Mouse (Mus musculus): ENCODE data around the gene Stx1a. TPM values are rescaled to one million over a fixed set of nuclear protein-coding genes. Genes with fewer than 3 reads are reported as not detected.

Stx1a gene
- polyA plus RNA-seq, 1 experiment: 5.3 TPM

- no peaks in the 10 kb centered on the region for H3K27me3 ChIP-seq (ENCODE audit: control insufficient read depth, insufficient read depth, insufficient read length)
- H3K4me3 ChIP-seq (ENCODE audit: insufficient read depth, poor library complexity, severe bottlenecking): no peak overlapping the region
- no peak overlapping the region for H3ac ChIP-seq (ENCODE audit: control insufficient read depth, insufficient read length, low read depth)
- H3K36me3 ChIP-seq (ENCODE audit: control insufficient read depth, insufficient read depth): no peaks in the 10 kb centered on the region
- peaks cover 15% of the 10 kb centered on the region for H3K79me3 ChIP-seq (ENCODE audit: low read depth)
- TF ChIP-seq CTCF (IDR thresholded peaks at IDR 0.05; ENCODE audit: control insufficient read depth, insufficient read depth, insufficient read length) (no peak), MYOD1 (IDR thresholded peaks at IDR 0.05; ENCODE audit: control insufficient read depth, insufficient read length, low read depth) (no peak), FOSL1 (IDR thresholded peaks at IDR 0.05; ENCODE audit: insufficient read depth, low read length, poor library complexity, severe bottlenecking) (no peak), USF1 (IDR thresholded peaks at IDR 0.05; ENCODE audit: low read depth) (no peak), CEBPB (IDR thresholded peaks at IDR 0.05; ENCODE audit: low read depth) (no peak), MAX (IDR thresholded peaks at IDR 0.05) (no peak), MYOG (IDR thresholded peaks at IDR 0.05; ENCODE audit: control insufficient read depth, extremely low read depth, insufficient read length) (no peak)
- peaks cover 18% of the 10 kb centered on the region for H3K79me2 ChIP-seq (ENCODE audit: control insufficient read depth, insufficient read depth)
Measured at GRCm38 (mm10) chr5:135034593-135034992, 11.3 kb downstream of the Stx1a start.

- Histone ChIP-seq H3K79me3 (ENCODE audit: low read depth) (peaks cover 15% of the 10 kb centered on the region), H3K36me3 (ENCODE audit: control insufficient read depth, insufficient read depth) (no peaks in the 10 kb centered on the region), H3K27me3 (ENCODE audit: control insufficient read depth, insufficient read depth, insufficient read length) (no peaks in the 10 kb centered on the region), H3ac (ENCODE audit: control insufficient read depth, insufficient read length, low read depth) (no peak overlapping the region), H3K4me3 (ENCODE audit: insufficient read depth, poor library complexity, severe bottlenecking) (no peak overlapping the region), H3K79me2 (ENCODE audit: control insufficient read depth, insufficient read depth) (peaks cover 7% of the 10 kb centered on the region)
- TF ChIP-seq USF1 (IDR thresholded peaks at IDR 0.05; ENCODE audit: low read depth): no peak
- TF ChIP-seq MYOG (IDR thresholded peaks at IDR 0.05; ENCODE audit: control insufficient read depth, extremely low read depth, insufficient read length): no peak
- TF ChIP-seq MAX (IDR thresholded peaks at IDR 0.05): no peak
- no peak for TF ChIP-seq FOSL1 (IDR thresholded peaks at IDR 0.05; ENCODE audit: insufficient read depth, low read length, poor library complexity, severe bottlenecking)
- no peak for TF ChIP-seq MYOD1 (IDR thresholded peaks at IDR 0.05; ENCODE audit: control insufficient read depth, insufficient read length, low read depth)
- TF ChIP-seq CTCF (IDR thresholded peaks at IDR 0.05; ENCODE audit: control insufficient read depth, insufficient read depth, insufficient read length): no peak
- no peak for TF ChIP-seq CEBPB (IDR thresholded peaks at IDR 0.05; ENCODE audit: low read depth)
Measured at GRCm38 (mm10) chr5:135035608-135036359, 12.5 kb downstream of the Stx1a start.

- no peaks in the 10 kb centered on the region for H3K27me3 ChIP-seq (ENCODE audit: control insufficient read depth, insufficient read depth, insufficient read length)
- H3ac ChIP-seq (ENCODE audit: control insufficient read depth, insufficient read length, low read depth): no peak overlapping the region
- no peaks in the 10 kb centered on the region for H3K36me3 ChIP-seq (ENCODE audit: control insufficient read depth, insufficient read depth)
- no peaks in the 10 kb centered on the region for H3K79me2 ChIP-seq (ENCODE audit: control insufficient read depth, insufficient read depth)
- no peak overlapping the region for H3K4me3 ChIP-seq (ENCODE audit: insufficient read depth, poor library complexity, severe bottlenecking)
- peaks cover 7% of the 10 kb centered on the region for H3K79me3 ChIP-seq (ENCODE audit: low read depth)
- TF ChIP-seq MYOG (IDR thresholded peaks at IDR 0.05; ENCODE audit: control insufficient read depth, extremely low read depth, insufficient read length) (no peak), USF1 (IDR thresholded peaks at IDR 0.05; ENCODE audit: low read depth) (no peak), FOSL1 (IDR thresholded peaks at IDR 0.05; ENCODE audit: insufficient read depth, low read length, poor library complexity, severe bottlenecking) (no peak), MYOD1 (IDR thresholded peaks at IDR 0.05; ENCODE audit: control insufficient read depth, insufficient read length, low read depth) (no peak), MAX (IDR thresholded peaks at IDR 0.05) (no peak), CTCF (IDR thresholded peaks at IDR 0.05; ENCODE audit: control insufficient read depth, insufficient read depth, insufficient read length) (no peak), CEBPB (IDR thresholded peaks at IDR 0.05; ENCODE audit: low read depth) (no peak)
Measured at GRCm38 (mm10) chr5:135037946-135038345, 14.7 kb downstream of the Stx1a start.

- no peaks in the 10 kb centered on the region for H3K27me3 ChIP-seq (ENCODE audit: control insufficient read depth, insufficient read depth, insufficient read length)
- no peak overlapping the region for H3K4me3 ChIP-seq (ENCODE audit: insufficient read depth, poor library complexity, severe bottlenecking)
- TF ChIP-seq MYOD1 (IDR thresholded peaks at IDR 0.05; ENCODE audit: control insufficient read depth, insufficient read length, low read depth): no peak
- TF ChIP-seq CEBPB (IDR thresholded peaks at IDR 0.05; ENCODE audit: low read depth): no peak
- no peak for TF ChIP-seq MAX (IDR thresholded peaks at IDR 0.05)
- TF ChIP-seq FOSL1 (IDR thresholded peaks at IDR 0.05; ENCODE audit: insufficient read depth, low read length, poor library complexity, severe bottlenecking): no peak
- no peak for TF ChIP-seq CTCF (IDR thresholded peaks at IDR 0.05; ENCODE audit: control insufficient read depth, insufficient read depth, insufficient read length)
- TF ChIP-seq USF1 (IDR thresholded peaks at IDR 0.05; ENCODE audit: low read depth): no peak
- TF ChIP-seq MYOG (IDR thresholded peaks at IDR 0.05; ENCODE audit: control insufficient read depth, extremely low read depth, insufficient read length): no peak
- H3K79me2 ChIP-seq (ENCODE audit: control insufficient read depth, insufficient read depth): no peaks in the 10 kb centered on the region
- H3K79me3 ChIP-seq (ENCODE audit: low read depth): no peaks in the 10 kb centered on the region
- H3K36me3 ChIP-seq (ENCODE audit: control insufficient read depth, insufficient read depth): no peaks in the 10 kb centered on the region
- H3ac ChIP-seq (ENCODE audit: control insufficient read depth, insufficient read length, low read depth): no peak overlapping the region
Measured at GRCm38 (mm10) chr5:135039541-135039940, 16.3 kb downstream of the Stx1a start.

- TF ChIP-seq MYOD1 (IDR thresholded peaks at IDR 0.05; ENCODE audit: control insufficient read depth, insufficient read length, low read depth) (no peak), MAX (IDR thresholded peaks at IDR 0.05) (no peak), CTCF (IDR thresholded peaks at IDR 0.05; ENCODE audit: control insufficient read depth, insufficient read depth, insufficient read length) (no peak), FOSL1 (IDR thresholded peaks at IDR 0.05; ENCODE audit: insufficient read depth, low read length, poor library complexity, severe bottlenecking) (no peak), CEBPB (IDR thresholded peaks at IDR 0.05; ENCODE audit: low read depth) (no peak), MYOG (IDR thresholded peaks at IDR 0.05; ENCODE audit: control insufficient read depth, extremely low read depth, insufficient read length) (no peak), USF1 (IDR thresholded peaks at IDR 0.05; ENCODE audit: low read depth) (no peak)
- H3ac ChIP-seq (ENCODE audit: control insufficient read depth, insufficient read length, low read depth): no peak overlapping the region
- H3K27me3 ChIP-seq (ENCODE audit: control insufficient read depth, insufficient read depth, insufficient read length): no peaks in the 10 kb centered on the region
- H3K79me3 ChIP-seq (ENCODE audit: low read depth): no peaks in the 10 kb centered on the region
- H3K4me3 ChIP-seq (ENCODE audit: insufficient read depth, poor library complexity, severe bottlenecking): no peak overlapping the region
- H3K36me3 ChIP-seq (ENCODE audit: control insufficient read depth, insufficient read depth): no peaks in the 10 kb centered on the region
- no peaks in the 10 kb centered on the region for H3K79me2 ChIP-seq (ENCODE audit: control insufficient read depth, insufficient read depth)
Measured at GRCm38 (mm10) chr5:135040059-135040458, 16.8 kb downstream of the Stx1a start.
